Mouse (Mus musculus) heart, adult 2 months (tissue): ENCODE measurements around the gene Prcc. TPM values are rescaled to one million over a fixed set of nuclear protein-coding genes. Genes with fewer than 3 reads are reported as not detected.

Source experiments
- DNase-seq, 2 experiments: peaks; one replicate each; pipeline ENCODE4 v3.0.0; 2021
- H3K27ac ChIP-seq: fragments of 200-600 bp; 2 replicates; pipeline ENCODE4 v1.8.1; 2022
- H3K27me3 ChIP-seq: fragments of 200-500 bp; 2 replicates; pipeline ENCODE4 v1.6.1; 2012; ENCODE audit warnings: mild to moderate bottlenecking, low read length, inconsistent platforms, mixed read lengths; ENCODE audit not compliant: control insufficient read depth, insufficient read depth
- H3K36me3 ChIP-seq: fragments of 200-500 bp; 2 replicates; pipeline ENCODE4 v1.6.1; 2012; ENCODE audit warnings: low read length, inconsistent platforms; ENCODE audit not compliant: control insufficient read depth, insufficient read depth
- H3K4me1 ChIP-seq: fragments of 200-500 bp; 2 replicates; pipeline ENCODE4 v1.6.1; 2011; ENCODE audit warnings: low read length; ENCODE audit not compliant: control insufficient read depth, insufficient read depth
- H3K4me3 ChIP-seq: fragments of 200-600 bp; 2 replicates; pipeline ENCODE4 v1.8.1; 2022
- H3K79me2 ChIP-seq: fragments of 200-500 bp; replicated peaks from 2 replicates; pipeline ENCODE4 v1.6.1; 2012; ENCODE audit warnings: mild to moderate bottlenecking, inconsistent platforms, low read length, moderate library complexity, mixed read lengths; ENCODE audit not compliant: control insufficient read depth, insufficient read depth
- H3K9ac ChIP-seq: fragments of 200-500 bp; 2 replicates; pipeline ENCODE4 v1.6.1; 2012; ENCODE audit warnings: low read depth, mild to moderate bottlenecking, control low read depth, inconsistent platforms, low read length, mixed read lengths
- CTCF ChIP-seq: fragments of 200-600 bp; IDR thresholded peaks from 2 replicates; pipeline ENCODE4 v1.8.1; 2022; ENCODE audit warnings: antibody characterized with exemption, mild to moderate bottlenecking, moderate library complexity
- EP300 ChIP-seq: fragments of 200-500 bp; IDR thresholded peaks from 2 replicates; pipeline ENCODE4 v1.6.1; 2011; ENCODE audit warnings: low read depth, low read length, control low read depth; ENCODE audit not compliant: insufficient read depth
- POLR2A ChIP-seq: fragments of 200-500 bp; IDR thresholded peaks from 2 replicates; pipeline ENCODE4 v1.6.1; 2011; ENCODE audit warnings: mild to moderate bottlenecking, low read depth, low read length, control low read depth; ENCODE audit not compliant: insufficient read depth
- WGBS: fragments of 180-500 bp; shearing (Covaris S2); methylation state at CpG from one replicate; pipeline ENCODE4 v1.1.7; 2018; 5-methylcytosine and 5-hydroxymethylcytosine counted together
- intact Hi-C: fragments of 180-260 bp; cut with DNase I; formaldehyde crosslinking; loops from one replicate; pipeline ENCODE4 v1.15.1; 2025
- polyA plus RNA-seq: library from polyadenylated mRNA; depleted of rRNA; stranded (reverse); fragments of >200 nt; gene quantifications from 2 replicates; pipeline ENCODE4 v1.2.3, GENCODE M21; 2012
- total RNA-seq, 2 experiments: library from RNA; stranded (reverse); gene quantifications; 2 replicates each; pipeline ENCODE4 v1.2.3; 2021

Prcc gene
- total and polyA plus RNA-seq, 3 experiments = 27.6 to 50.7 (median 46.7) TPM

GRCm38 (mm10) chr3:87929341-87930077 lies 44.1 kb upstream of the Prcc start:
- Histone ChIP-seq H3K4me1 (peaks cover 2% of the 10 kb centered on the region; the same call in 1 of the 2 replicates), H3K4me3 (peak overlapping the region; percentile 60), H3K79me2 (peaks cover 1% of the 10 kb centered on the region; the same call in 1 of the 2 replicates), H3K27ac (peak overlapping the region; percentile 87), H3K27me3 (no peaks in the 10 kb centered on the region), H3K9ac (peak overlapping the region; percentile 79), H3K36me3 (peaks cover 3% of the 10 kb centered on the region)
- 3% methylated on average over 26 of the region's 26 CpGs for WGBS
- no peak for TF ChIP-seq POLR2A
- no peak for TF ChIP-seq EP300
- no peak for TF ChIP-seq CTCF
- intact Hi-C loops = loop anchor here (1.0 kb wide), 1 partner anchor 43 kb away; no protein-coding TSS in a partner anchor
- DNase-seq = no peak

GRCm38 (mm10) chr3:87927452-87927851 lies 42.0 kb upstream of the Prcc start:
- H3K27ac ChIP-seq = no peak overlapping the region
- H3K27me3 ChIP-seq = no peaks in the 10 kb centered on the region
- H3K4me3 ChIP-seq = no peak overlapping the region
- peaks cover 3% of the 10 kb centered on the region; the same call in 1 of the 2 replicates for H3K36me3 ChIP-seq
- intact Hi-C loops = no loop called here
- peaks cover 2% of the 10 kb centered on the region; the same call in 1 of the 2 replicates for H3K4me1 ChIP-seq
- TF ChIP-seq EP300 (no peak), POLR2A (no peak), CTCF (no peak)
- no peak overlapping the region for H3K9ac ChIP-seq
- peaks cover 1% of the 10 kb centered on the region; the same call in 1 of the 2 replicates for H3K79me2 ChIP-seq
- DNase-seq = no peak
- WGBS = 95% methylated on average over 5 of the region's 5 CpGs

GRCm38 (mm10) chr3:87924996-87925395 lies 39.6 kb upstream of the Prcc start:
- no peak for TF ChIP-seq EP300
- TF ChIP-seq POLR2A = no peak
- no peak for TF ChIP-seq CTCF
- DNase-seq = no peak
- intact Hi-C loops = no loop called here
- no peak overlapping the region for H3K4me3 ChIP-seq
- 0 out of 2 replicates have a peak, but pooled peaks cover 2% of the 10 kb centered on the region for H3K36me3 ChIP-seq
- H3K27ac ChIP-seq = no peak overlapping the region
- 77% methylated on average over 7 of the region's 7 CpGs for WGBS
- H3K27me3 ChIP-seq = no peaks in the 10 kb centered on the region
- peaks cover 1% of the 10 kb centered on the region; the same call in 1 of the 2 replicates for H3K79me2 ChIP-seq
- no peaks in the 10 kb centered on the region for H3K4me1 ChIP-seq
- no peak overlapping the region for H3K9ac ChIP-seq

GRCm38 (mm10) chr3:87920270-87920943 lies 35.0 kb upstream of the Prcc start:
- intact Hi-C loops = no loop called here
- H3K9ac ChIP-seq = no peak overlapping the region
- no peaks in the 10 kb centered on the region for H3K4me1 ChIP-seq
- no peaks in the 10 kb centered on the region for H3K79me2 ChIP-seq
- H3K4me3 ChIP-seq = peak overlapping the region; percentile 82
- no peak for DNase-seq
- no peaks in the 10 kb centered on the region for H3K27me3 ChIP-seq
- 0 out of 2 replicates have a peak, but pooled peaks cover 2% of the 10 kb centered on the region for H3K36me3 ChIP-seq
- WGBS = 55% methylated on average over 9 of the region's 9 CpGs
- TF ChIP-seq CTCF = 0 out of 2 replicates have a peak, but pooled peaks have one; percentile 18
- no peak for TF ChIP-seq EP300
- TF ChIP-seq POLR2A = no peak
- H3K27ac ChIP-seq = peak overlapping the region; percentile 85; the same call in 1 of the 2 replicates

GRCm38 (mm10) chr3:87919336-87920108 lies 34.1 kb upstream of the Prcc start, which contains the start of gene Mrpl24:
Gene Mrpl24, plus strand, starts transcription at chr3:87919506.
- 0 out of 2 replicates have a peak, but pooled peaks cover 2% of the 10 kb centered on the region for H3K36me3 ChIP-seq
- H3K27ac ChIP-seq = peak within 1 kb of the TSS; percentile 85
- WGBS = under 1% methylated on average over 30 of the region's 30 CpGs
- no peaks in the 10 kb centered on the region for H3K79me2 ChIP-seq
- H3K9ac ChIP-seq = peak within 1 kb of the TSS; percentile 60
- H3K27me3 ChIP-seq = no peaks in the 10 kb centered on the region
- DNase-seq = peak; percentile 70 to 86
- no peaks in the 10 kb centered on the region for H3K4me1 ChIP-seq
- TF ChIP-seq CTCF = no peak; the same call in 1 of the 2 replicates
- peak; percentile 70; the same call in 1 of the 2 replicates for TF ChIP-seq EP300
- peak; percentile 89 for TF ChIP-seq POLR2A
- intact Hi-C loops = loop anchor here (2.0 kb wide), 1 partner anchor 33 kb away; no protein-coding TSS in a partner anchor
- H3K4me3 ChIP-seq = peak within 1 kb of the TSS; percentile 82
